Mouse (Mus musculus) myocyte (in vitro differentiated cells): ENCODE measurements around the gene Atg4b.

ENCODE experiments used
- E2F4 ChIP-seq: IDR thresholded peaks from one replicate; pipeline ENCODE4 v1.6.1; 2011; ENCODE audit warnings: mild to moderate bottlenecking, control low read depth, moderate library complexity; ENCODE audit not compliant: insufficient read depth
- MAX ChIP-seq: IDR thresholded peaks from one replicate; pipeline ENCODE4 v1.6.1; 2011; ENCODE audit warnings: low read depth, mild to moderate bottlenecking, control low read depth
- MYOD1 ChIP-seq, 3 experiments: IDR thresholded peaks; one replicate each; pipeline ENCODE4 v1.6.1; 2011; ENCODE audit warnings: control low read depth in 2 of 3, low read depth in 2 of 3, mild to moderate bottlenecking in 2 of 3, moderate library complexity in 1 of 3; ENCODE audit not compliant: insufficient read length in 2 of 3, control insufficient read depth in 1 of 3
- MYOG ChIP-seq, 3 experiments: IDR thresholded peaks; one replicate each; pipeline ENCODE4 v1.6.1; 2011; ENCODE audit warnings: control low read depth in 2 of 3, low read depth in 2 of 3, mild to moderate bottlenecking in 2 of 3; ENCODE audit not compliant: insufficient read length in 2 of 3, control insufficient read depth in 1 of 3, insufficient read depth in 1 of 3
- POLR2A ChIP-seq: IDR thresholded peaks from one replicate; pipeline ENCODE4 v1.6.1; 2011; ENCODE audit warnings: low read depth, mild to moderate bottlenecking, control low read depth, moderate library complexity; ENCODE audit not compliant: insufficient read length
- POLR2AphosphoS2 ChIP-seq: IDR thresholded peaks from one replicate; pipeline ENCODE4 v1.6.1; 2011; ENCODE audit warnings: low read depth, control low read depth; ENCODE audit not compliant: insufficient read length
- SRF ChIP-seq: IDR thresholded peaks from one replicate; pipeline ENCODE4 v1.6.1; 2011; ENCODE audit warnings: low read depth; ENCODE audit not compliant: control insufficient read depth, insufficient read length
- TCF3 ChIP-seq: IDR thresholded peaks from one replicate; pipeline ENCODE4 v1.6.1; 2011; ENCODE audit warnings: low read depth, control low read depth; ENCODE audit not compliant: insufficient read length
- USF1 ChIP-seq: IDR thresholded peaks from one replicate; pipeline ENCODE4 v1.6.1; 2011; ENCODE audit warnings: low read depth, mild to moderate bottlenecking, control low read depth, moderate library complexity

DNA sequence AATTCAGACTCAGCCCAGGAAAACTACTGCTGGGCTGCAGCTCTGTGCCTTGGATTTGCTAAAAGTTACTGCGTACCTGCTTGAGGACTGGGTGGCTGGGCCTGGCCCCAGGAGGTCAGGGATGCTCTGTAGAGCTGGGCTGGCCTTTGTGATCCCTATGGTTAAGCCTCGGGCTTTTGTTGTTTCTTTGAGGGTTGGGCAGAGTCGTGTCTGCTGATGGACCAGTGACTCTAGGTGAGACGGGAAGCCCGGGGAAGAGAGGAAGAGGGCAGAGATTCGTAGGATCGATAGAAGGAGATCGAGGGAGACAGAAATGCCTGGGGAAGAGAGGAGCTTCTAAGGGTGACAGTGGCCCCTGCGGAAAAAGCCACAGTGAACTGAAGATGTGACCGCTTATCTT is 73.3 kb downstream of the Atg4b start, which contains the start of gene D2hgdh:
- TF ChIP-seq POLR2A (no peak), POLR2AphosphoS2 (no peak), E2F4 (no peak), USF1 (no peak), MYOG (IDR thresholded peaks at IDR 0.05; ENCODE audit: control insufficient read depth in 1 of 3, insufficient read depth in 1 of 3, insufficient read length in 2 of 3, low read depth in 2 of 3) (no peak), SRF (no peak), MYOD1 (IDR thresholded peaks at IDR 0.05; ENCODE audit: control insufficient read depth in 1 of 3, insufficient read length in 2 of 3, low read depth in 2 of 3) (no peak), MAX (no peak), TCF3 (no peak)
